Mouse (Mus musculus): Measurements from ENCODE around the gene Coq8a. TPM values are rescaled to one million over a fixed set of nuclear protein-coding genes. Genes with fewer than 3 reads are reported as not detected.

Gene Coq8a
- polyA plus RNA-seq, 1 experiment from 2014 or later: 3.1 TPM

DNA sequence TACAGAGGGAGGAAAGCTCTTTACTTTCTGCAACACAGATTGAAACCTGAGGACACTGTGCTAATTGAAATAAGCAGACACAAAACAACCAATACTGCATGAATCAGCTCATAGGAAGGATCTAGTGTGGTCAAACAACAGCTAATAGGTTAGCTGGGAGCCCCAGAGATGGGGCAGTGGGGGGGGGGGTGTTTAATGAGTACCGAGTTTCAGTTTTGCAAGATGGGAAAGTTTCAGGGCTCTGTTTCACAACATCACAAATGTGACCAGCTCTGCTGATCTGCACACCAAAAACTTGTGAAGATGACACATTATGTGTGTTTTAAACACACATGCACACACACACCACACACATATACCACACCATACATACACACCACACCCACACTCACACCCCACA is 22.6 kb upstream of the Coq8a start:
- H3K9me3 ChIP-seq: no peaks in the 10 kb centered on the region
- no peak overlapping the region for H3K27ac ChIP-seq (replicated peaks)
- H3K36me3 ChIP-seq: no peaks in the 10 kb centered on the region
- no peak overlapping the region for H3K9ac ChIP-seq
- H3K27me3 ChIP-seq: no peaks in the 10 kb centered on the region
- no peak for ATAC-seq (ENCODE audit: low read depth)
- H3K4me2 ChIP-seq: no peak overlapping the region
- no peak overlapping the region for H3K4me3 ChIP-seq
- H3K4me1 ChIP-seq (replicated peaks): peaks cover 17% of the 10 kb centered on the region
- 100% methylated on average over 1 of the region's 1 CpGs for WGBS

DNA sequence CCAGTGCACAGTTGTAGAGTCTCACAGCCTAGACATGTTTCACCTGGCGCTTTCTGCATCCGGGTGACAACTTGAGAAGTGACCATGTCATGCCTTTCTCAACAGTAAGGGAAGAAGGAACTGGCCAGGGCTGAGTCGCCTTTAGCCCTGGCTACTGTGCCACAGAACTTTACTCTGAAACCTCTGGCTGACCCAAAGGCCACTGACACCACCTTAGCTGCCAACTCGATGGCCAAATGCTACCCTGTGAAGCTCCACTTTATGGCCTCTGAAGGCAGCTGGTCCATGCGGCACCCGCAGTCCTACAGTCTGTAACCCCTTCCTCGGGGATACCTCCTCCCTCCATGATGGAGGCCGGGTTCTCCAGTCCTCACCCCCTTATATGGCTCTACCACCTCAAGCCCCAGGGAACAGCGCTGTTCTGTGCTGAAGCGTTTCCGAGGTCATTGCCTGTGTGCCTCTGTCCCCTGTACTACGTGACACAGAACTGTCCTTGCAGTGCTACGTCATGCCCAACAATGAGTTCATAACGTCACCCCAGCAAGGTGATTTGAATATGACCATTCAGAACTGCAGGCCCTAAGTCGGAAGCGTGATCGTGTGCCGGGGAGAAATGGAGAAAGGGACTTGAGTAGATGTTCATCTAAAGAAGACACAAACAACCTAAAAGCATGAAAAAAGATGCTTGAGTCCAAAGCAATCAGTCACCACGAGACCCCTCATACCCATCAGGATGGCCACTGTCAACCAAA is 21.6 kb upstream of the Coq8a start:
- Histone ChIP-seq H3K4me2 (no peak overlapping the region), H3K4me3 (no peak overlapping the region), H3K36me3 (no peaks in the 10 kb centered on the region), H3K9me3 (no peaks in the 10 kb centered on the region), H3K9ac (no peak overlapping the region), H3K27me3 (no peaks in the 10 kb centered on the region), H3K27ac (replicated peaks) (no peak overlapping the region), H3K4me1 (replicated peaks) (peaks cover 8% of the 10 kb centered on the region)
- WGBS: 85% methylated on average over 19 of the region's 19 CpGs
- ATAC-seq (ENCODE audit: low read depth): no peak

DNA sequence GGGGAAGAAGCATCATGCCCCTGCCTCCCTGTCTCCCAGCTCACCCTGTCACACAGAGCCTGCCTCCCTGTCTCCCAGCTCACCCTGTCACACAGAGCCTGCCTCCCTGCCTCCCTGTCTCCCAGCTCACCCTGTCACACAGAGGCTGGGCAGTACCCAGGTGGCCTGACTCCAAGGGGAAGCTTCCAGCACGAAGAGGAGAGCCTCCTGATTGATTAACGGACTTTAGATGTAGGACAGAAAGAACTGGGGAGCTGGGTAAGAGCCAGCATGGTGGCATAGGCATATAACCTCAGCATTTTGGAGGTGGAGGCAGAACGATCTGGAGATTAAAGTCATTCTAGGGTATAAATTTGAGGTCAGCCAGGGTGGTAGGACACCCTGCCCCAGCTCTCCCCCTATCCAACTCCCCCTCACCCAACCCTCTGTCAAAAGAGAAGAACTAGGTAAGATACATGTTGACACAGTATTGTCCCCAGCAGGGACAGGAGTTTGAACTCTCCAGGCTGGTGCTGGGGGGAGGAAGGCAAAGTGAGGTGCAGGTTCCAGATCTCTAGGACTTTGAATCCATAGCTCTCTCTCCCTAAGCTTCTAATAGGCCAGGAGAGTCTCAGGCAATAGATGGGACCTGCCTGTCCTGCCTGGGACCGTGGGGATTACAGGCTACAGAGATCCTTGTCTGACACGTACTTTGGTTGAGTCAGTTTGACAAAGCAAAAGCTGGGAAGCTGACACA is 17.3 kb upstream of the Coq8a start:
- no peak overlapping the region for H3K27ac ChIP-seq (replicated peaks)
- no peak for ATAC-seq (ENCODE audit: low read depth)
- no peak overlapping the region for H3K9ac ChIP-seq
- H3K4me3 ChIP-seq: no peak overlapping the region
- H3K4me2 ChIP-seq: no peak overlapping the region
- H3K27me3 ChIP-seq: 0 out of 2 replicates have a peak, but pooled peaks cover 3% of the 10 kb centered on the region
- WGBS: 64% methylated on average over 5 of the region's 5 CpGs
- no peaks in the 10 kb centered on the region for H3K9me3 ChIP-seq
- H3K4me1 ChIP-seq (replicated peaks): no peaks in the 10 kb centered on the region
- H3K36me3 ChIP-seq: no peaks in the 10 kb centered on the region

DNA sequence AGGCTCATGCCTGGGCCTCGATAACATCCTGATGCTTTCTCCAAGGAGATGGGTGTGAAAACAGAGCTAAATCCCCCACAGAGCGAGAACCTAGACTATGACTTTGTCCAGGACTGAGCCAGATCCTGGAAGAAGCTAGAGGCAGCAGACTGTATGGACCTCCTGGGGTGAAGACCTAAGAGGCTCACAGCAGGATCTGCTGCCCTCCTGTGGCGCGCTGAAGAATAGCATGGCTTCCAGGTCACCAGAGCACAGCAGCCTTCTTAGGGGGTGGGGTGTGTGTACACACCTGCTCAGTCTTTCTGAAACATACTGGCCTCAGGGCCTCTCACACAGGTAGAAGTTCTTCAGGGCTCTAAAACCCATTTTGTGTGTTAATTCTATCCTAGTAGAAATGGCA is 15.6 kb upstream of the Coq8a start:
- Histone ChIP-seq H3K4me2 (no peak overlapping the region), H3K27me3 (0 out of 2 replicates have a peak, but pooled peaks cover 3% of the 10 kb centered on the region), H3K4me1 (replicated peaks) (no peaks in the 10 kb centered on the region), H3K9ac (no peak overlapping the region), H3K36me3 (no peaks in the 10 kb centered on the region), H3K4me3 (no peak overlapping the region), H3K27ac (replicated peaks) (no peak overlapping the region), H3K9me3 (no peaks in the 10 kb centered on the region)
- WGBS: 24% methylated on average over 4 of the region's 4 CpGs
- peak; percentile 56; the same call in 1 of the 2 replicates for ATAC-seq (ENCODE audit: low read depth)

DNA sequence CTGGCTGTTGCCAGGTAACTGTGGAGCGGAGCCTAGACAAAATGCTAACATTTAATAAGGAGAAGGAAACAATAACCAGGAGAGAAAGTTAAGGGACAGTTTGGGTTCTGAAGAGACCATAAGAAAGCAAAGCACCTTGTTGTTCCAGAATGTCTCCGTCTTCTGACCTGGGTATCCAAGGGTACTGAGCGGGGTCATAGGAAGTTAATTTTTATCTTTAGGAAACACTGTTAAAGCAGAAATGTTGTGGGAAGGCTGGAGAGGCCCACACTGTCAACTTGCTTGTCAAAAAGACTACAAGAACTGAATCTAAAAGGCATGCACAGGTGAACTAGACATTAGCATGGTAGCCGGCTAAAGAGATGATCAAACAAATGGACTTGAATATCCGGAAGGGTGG is 13.5 kb upstream of the Coq8a start:
- WGBS: 93% methylated on average over 5 of the region's 5 CpGs
- H3K27me3 ChIP-seq: 0 out of 2 replicates have a peak, but pooled peaks cover 3% of the 10 kb centered on the region
- no peaks in the 10 kb centered on the region for H3K36me3 ChIP-seq
- no peaks in the 10 kb centered on the region for H3K4me1 ChIP-seq (replicated peaks)
- no peak overlapping the region for H3K4me2 ChIP-seq
- no peak for ATAC-seq (ENCODE audit: low read depth)
- H3K9ac ChIP-seq: no peak overlapping the region
- no peak overlapping the region for H3K27ac ChIP-seq (replicated peaks)
- no peak overlapping the region for H3K4me3 ChIP-seq
- H3K9me3 ChIP-seq: no peaks in the 10 kb centered on the region

DNA sequence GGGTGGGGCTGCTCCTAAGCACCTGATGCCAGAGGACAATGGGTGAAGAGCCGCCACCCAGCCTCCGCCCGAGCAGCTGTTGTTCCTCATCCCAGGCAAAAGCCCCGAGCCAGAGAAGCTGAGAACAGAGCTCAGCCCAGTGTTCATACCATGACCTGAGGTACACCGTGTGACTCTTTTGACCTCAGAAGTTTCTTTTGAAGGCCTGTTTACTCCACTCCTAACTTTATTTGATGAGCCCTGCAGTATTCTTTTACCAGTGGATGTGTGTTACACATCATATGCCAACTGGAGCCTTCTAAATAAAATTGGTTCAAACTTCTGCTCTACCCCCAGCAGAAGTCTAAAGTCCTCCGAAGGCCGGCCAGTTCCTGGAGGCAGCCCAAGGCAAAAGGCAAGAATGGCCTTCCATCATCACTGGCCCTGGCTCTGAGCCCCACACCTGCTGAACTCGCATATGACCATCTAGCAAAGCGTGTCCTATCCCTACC is 11.4 kb upstream of the Coq8a start:
- Histone ChIP-seq H3K9ac (no peak overlapping the region), H3K9me3 (no peaks in the 10 kb centered on the region), H3K4me1 (replicated peaks) (no peaks in the 10 kb centered on the region), H3K4me2 (no peak overlapping the region), H3K27ac (replicated peaks) (no peak overlapping the region), H3K4me3 (no peak overlapping the region), H3K36me3 (no peaks in the 10 kb centered on the region), H3K27me3 (0 out of 2 replicates have a peak, but pooled peaks cover 3% of the 10 kb centered on the region)
- no peak for ATAC-seq (ENCODE audit: low read depth)
- WGBS: 87% methylated on average over 9 of the region's 9 CpGs

DNA sequence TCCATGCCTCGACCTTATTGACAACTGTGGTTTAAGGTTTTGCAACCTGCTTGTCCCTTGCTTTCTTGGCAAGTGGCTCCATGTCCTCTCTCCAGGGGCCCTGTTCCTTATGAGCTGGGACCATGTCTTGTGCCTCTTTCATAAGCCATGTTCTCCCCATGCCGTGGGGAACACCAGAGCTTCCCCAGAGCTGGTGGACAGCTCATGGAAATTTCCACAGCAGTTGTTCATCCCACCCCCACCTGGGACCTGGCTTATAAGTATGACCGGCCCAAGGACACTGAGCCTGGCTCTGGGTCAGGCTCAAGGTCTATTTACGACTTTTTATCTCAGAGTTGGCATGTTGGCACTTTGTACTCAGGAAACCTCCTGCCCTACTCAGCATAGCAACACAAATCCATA is 10.6 kb upstream of the Coq8a start:
- H3K4me2 ChIP-seq: no peak overlapping the region
- H3K9me3 ChIP-seq: 0 out of 2 replicates have a peak, but pooled peaks cover 1% of the 10 kb centered on the region
- no peak for ATAC-seq (ENCODE audit: low read depth)
- no peaks in the 10 kb centered on the region for H3K4me1 ChIP-seq (replicated peaks)
- H3K9ac ChIP-seq: no peak overlapping the region
- no peak overlapping the region for H3K27ac ChIP-seq (replicated peaks)
- H3K27me3 ChIP-seq: 0 out of 2 replicates have a peak, but pooled peaks cover 3% of the 10 kb centered on the region
- H3K36me3 ChIP-seq: no peaks in the 10 kb centered on the region
- 78% methylated on average over 4 of the region's 4 CpGs for WGBS
- H3K4me3 ChIP-seq: no peak overlapping the region

DNA sequence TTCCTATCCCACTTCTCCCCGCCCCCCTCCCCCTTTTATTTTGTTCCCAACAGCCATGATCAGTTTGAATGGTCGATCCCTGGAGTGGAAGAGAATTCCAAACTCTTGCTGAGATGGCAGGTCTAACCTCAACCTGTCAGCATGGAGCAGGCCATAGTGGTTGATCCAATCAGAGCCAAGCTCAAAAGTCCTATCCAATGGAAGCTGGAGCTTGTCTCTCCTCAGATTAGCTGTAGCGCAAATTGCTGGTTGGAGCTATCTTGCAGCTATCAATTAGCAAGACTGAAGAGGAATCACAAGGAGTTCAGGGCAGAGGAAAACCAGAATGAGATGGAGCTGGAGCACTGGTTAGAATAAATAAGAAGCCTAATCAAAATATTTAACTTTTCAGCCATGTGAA is 9.0 kb upstream of the Coq8a start:
- Histone ChIP-seq H3K4me3 (no peak overlapping the region), H3K9me3 (0 out of 2 replicates have a peak, but pooled peaks cover 4% of the 10 kb centered on the region), H3K36me3 (no peaks in the 10 kb centered on the region), H3K27ac (replicated peaks) (no peak overlapping the region), H3K4me1 (replicated peaks) (no peaks in the 10 kb centered on the region), H3K4me2 (no peak overlapping the region), H3K27me3 (0 out of 2 replicates have a peak, but pooled peaks cover 3% of the 10 kb centered on the region), H3K9ac (no peak overlapping the region)
- 85% methylated on average over 3 of the region's 3 CpGs for WGBS
- ATAC-seq (ENCODE audit: low read depth): no peak

DNA sequence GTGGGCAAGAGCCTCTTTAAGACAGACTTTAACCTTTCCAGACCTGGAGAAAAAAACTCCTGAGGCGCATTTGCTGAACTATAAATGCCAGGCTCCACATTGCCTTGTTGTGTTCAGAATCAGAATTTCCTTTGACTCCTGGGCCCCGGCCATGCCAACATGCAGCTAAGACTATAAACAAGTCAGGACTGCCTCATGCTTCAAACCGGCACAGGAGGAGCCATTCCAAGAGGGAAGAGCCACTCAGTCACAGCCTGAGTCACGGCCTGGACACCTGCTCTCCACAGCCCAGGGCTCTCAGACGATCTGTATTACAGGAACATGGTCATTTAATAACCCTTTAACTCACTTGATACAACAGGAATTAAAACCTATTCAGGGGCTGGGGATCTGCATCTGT is 1.3 kb upstream of the Coq8a start:
- Histone ChIP-seq H3K4me1 (replicated peaks) (peaks cover 5% of the 10 kb centered on the region), H3K4me3 (no peak overlapping the region), H3K9me3 (0 out of 2 replicates have a peak, but pooled peaks cover 4% of the 10 kb centered on the region), H3K27ac (replicated peaks) (no peak overlapping the region), H3K9ac (no peak overlapping the region), H3K27me3 (0 out of 2 replicates have a peak, but pooled peaks cover 3% of the 10 kb centered on the region), H3K4me2 (no peak overlapping the region), H3K36me3 (no peaks in the 10 kb centered on the region)
- 55% methylated on average over 5 of the region's 5 CpGs for WGBS
- no peak for ATAC-seq (ENCODE audit: low read depth)

DNA sequence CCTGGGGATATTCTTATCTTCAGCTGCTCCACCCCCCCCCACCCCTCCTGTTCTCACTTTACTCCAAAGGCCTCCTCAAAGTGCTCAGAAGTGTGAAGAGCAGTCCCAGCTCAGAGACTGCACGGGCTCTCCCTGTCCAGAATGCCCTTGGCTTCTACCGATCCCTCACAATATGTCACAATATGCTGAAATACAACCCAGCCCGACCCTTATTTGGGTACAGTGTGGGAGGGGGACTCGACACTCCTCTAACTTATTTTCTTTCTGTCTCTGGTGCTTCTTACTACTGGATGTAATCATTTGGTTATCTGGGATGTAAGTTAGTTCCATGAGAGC is 281 bp upstream of the Coq8a start:
- Histone ChIP-seq H3K4me1 (replicated peaks) (peaks cover 15% of the 10 kb centered on the region), H3K9ac (no peak overlapping the region), H3K27ac (replicated peaks) (no peak overlapping the region), H3K27me3 (peaks cover 7% of the 10 kb centered on the region; the same call in 1 of the 2 replicates), H3K4me2 (no peak overlapping the region), H3K36me3 (no peaks in the 10 kb centered on the region), H3K9me3 (no peaks in the 10 kb centered on the region), H3K4me3 (no peak overlapping the region)
- 76% methylated on average over 4 of the region's 4 CpGs for WGBS
- no peak for ATAC-seq (ENCODE audit: low read depth)

DNA sequence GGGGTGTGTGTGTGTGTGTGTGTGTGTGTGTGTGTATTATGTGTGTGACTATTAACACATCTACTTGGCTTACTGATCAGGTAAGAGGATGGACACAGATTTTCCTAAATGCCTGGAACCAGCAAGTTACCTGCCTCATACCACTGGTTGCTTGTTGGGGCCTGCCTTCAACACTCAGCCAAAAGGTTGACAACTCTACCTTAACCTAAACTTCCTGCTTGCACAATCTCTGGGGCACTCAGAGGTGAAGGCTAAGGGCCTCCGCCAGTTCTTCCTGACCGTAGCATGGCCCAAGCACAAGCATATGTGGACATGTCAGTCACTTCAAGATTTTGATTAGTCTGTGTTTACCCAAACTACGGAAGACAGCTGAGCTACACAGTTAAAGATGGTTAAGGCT is 1.4 kb downstream of the Coq8a start:
- Histone ChIP-seq H3K27me3 (peaks cover 14% of the 10 kb centered on the region; the same call in 1 of the 2 replicates), H3K4me3 (no peak overlapping the region), H3K4me2 (no peak overlapping the region), H3K9me3 (no peaks in the 10 kb centered on the region), H3K36me3 (no peaks in the 10 kb centered on the region), H3K27ac (replicated peaks) (no peak overlapping the region), H3K9ac (no peak overlapping the region), H3K4me1 (replicated peaks) (peaks cover 15% of the 10 kb centered on the region)
- 90% methylated on average over 3 of the region's 3 CpGs for WGBS
- ATAC-seq (ENCODE audit: low read depth): no peak

DNA sequence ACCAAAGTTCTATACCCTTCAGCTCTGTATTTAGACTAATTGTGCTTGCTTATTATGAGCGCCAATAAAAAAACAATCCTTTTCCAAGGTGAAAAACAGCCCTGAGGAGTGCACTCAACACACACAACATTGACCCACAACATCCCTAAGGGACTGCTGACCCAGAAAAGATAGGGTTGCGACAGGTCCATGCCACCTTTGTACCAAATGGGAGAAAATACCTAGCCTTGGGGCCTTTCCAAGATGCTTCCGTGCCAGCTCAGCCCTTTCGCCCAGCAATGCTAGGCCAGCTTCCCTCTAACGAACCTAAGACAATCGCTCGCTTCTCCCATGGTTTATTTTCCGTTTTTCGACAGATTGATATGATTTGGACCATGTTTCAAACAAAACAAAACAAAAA is 2.9 kb downstream of the Coq8a start:
- H3K27ac ChIP-seq (replicated peaks): no peak overlapping the region
- no peak for ATAC-seq (ENCODE audit: low read depth)
- peaks cover 15% of the 10 kb centered on the region for H3K4me1 ChIP-seq (replicated peaks)
- peak overlapping the region; percentile 96 for H3K4me2 ChIP-seq
- peaks cover 14% of the 10 kb centered on the region; the same call in 1 of the 2 replicates for H3K27me3 ChIP-seq
- peak overlapping the region; percentile 62 for H3K9ac ChIP-seq
- WGBS: 95% methylated on average over 9 of the region's 9 CpGs
- no peaks in the 10 kb centered on the region for H3K9me3 ChIP-seq
- peak overlapping the region; percentile 65 for H3K4me3 ChIP-seq
- H3K36me3 ChIP-seq: no peaks in the 10 kb centered on the region

Measured in neural tube, embryonic 13.5 days (tissue).